Mouse (Mus musculus) T-cell, adult 2 months (primary cell): ENCODE results near the gene Polr2c.

Experiments
- DNase-seq: peaks from one replicate; pipeline ENCODE4 v3.0.0; 2022; ENCODE audit warnings: low spot score

The Polr2c gene

DNA sequence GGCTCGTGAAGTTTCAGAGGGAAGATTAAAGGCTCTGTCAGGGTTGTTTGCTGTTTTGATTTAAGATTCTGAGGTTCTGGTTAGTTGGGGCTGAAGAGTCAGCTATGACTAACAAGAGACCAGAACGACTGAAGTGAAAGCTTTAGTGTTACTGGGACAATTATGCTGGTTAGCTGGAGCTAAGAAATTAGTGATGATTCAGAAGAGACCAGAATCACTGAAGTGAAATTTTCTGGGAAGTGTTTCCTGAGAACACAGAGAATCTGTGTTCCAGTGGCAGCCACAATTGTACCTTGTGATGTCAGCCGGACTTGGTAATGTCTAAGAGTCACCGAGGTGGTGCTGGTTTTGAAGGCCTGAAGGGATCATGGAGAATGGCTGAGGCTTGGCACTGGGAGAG is 23.5 kb downstream of the Polr2c start:
- DNase-seq = no peak

DNA sequence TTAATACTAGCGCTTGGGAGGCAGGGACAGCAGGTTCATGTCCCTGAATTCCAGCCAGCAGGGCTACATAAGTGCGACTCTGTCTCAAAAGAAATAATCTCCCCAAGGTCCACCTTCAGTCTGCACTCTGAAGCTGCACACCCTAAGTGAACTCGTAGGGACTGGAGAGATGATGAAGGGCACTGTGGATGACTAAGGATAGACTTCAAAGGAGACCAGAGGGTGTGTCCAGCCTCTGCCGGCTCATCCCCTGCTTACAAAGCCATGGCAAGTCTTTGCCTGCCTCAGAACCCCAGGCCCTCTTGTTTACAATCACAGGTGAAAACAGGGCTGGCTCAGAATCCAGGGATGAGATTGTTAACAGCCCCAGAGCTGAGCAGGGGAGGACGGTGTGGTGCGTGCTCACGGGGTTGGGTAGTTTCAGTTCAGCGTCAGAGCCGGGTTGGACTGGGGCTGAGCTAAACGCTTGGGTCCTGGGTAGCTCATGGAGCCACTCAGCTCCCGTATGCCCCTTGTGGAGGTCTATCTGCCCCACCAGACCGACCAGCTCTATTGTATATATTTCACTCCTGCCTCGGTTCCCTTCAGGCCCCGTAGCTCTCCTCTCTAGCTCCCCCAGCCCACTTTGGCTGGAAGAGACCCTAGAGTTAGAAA is 31.3 kb downstream of the Polr2c start:
- DNase-seq = no peak

- no peak for DNase-seq
Measured at GRCm38 (mm10) chr8:94892917-94893316, 35.7 kb downstream of the Polr2c start.

- no peak for DNase-seq
Measured at GRCm38 (mm10) chr8:94899262-94899661, 42.0 kb downstream of the Polr2c start.

- DNase-seq = no peak
Measured at GRCm38 (mm10) chr8:94900617-94901016, 43.4 kb downstream of the Polr2c start.

DNA sequence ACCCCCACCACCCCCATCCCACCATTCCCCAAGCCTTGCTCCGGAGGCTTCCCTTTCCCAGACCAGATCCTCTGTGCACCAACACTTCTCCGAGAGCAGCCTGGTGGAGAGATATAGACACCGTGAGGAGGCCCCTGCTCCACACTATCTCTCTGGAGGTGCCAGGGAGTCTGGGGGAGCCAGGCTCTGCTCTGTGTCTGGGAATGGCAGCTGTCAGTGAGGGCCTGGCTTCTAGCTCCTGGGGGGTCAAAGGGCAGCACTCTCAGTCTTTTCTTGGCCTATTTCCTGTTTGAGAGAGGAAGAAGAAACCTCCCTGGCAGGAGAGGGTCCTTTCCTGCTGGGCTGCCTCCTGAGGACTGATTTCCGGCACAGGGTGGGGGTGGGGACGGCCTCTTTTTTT is 43.8 kb downstream of the Polr2c start:
- no peak for DNase-seq

DNA sequence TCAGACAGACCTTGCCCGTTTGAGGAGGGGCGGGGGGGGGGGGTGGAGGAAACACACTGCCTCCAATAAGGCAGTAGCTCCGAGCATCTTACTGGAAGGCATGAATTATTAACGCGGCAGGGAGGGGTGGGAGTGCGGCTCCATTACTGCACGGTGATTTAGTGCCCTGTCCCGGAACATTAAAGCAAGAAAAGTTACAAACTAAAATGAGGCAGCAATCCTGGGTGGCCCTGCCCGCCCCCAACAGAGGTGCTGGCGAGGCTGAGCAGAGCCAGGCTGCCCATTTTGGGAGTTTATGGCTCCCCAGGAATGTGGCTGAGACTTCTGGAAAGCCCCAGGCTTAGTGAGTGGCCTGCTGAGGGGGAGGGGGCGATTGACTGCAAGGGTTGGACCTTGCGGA is 46.5 kb downstream of the Polr2c start:
- no peak for DNase-seq

- no peak for DNase-seq
Measured at GRCm38 (mm10) chr8:94904450-94905175, 47.4 kb downstream of the Polr2c start.

DNA sequence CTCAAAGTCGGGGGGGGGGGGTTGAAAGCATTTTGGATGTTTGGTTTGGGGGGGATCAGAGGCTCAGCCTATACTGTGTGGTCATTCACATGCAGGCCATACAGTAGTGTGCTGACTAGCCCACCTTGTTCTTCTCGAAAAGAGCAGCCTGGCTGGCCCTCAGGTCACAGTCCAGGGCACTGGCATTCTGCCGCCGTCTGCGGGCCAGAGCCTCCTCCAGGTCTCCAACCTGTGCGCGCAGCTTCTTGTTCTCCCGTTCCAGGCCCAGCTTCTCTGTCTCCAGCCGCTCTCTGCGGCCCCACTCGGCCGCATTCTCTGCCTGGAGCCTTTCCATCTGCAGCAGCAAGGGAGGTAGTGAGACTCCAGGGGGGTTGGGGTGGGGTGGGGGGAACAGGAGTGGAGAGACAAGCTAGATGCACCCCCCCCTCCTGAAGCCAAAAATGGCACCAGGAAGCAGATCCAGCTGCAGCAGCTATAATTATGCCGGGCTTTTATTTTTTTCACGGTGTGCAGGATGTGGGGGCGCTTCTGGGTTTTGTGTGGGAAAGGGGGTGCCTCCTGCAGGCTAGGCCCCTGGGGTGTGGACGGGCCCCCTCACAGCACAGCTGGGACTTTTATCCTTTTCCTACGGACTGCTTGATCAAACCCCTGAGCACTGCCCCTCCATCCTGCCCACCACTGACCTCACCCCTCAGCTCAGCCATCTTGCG is 50.5 kb downstream of the Polr2c start:
- no peak for DNase-seq

GRCm38 (mm10) chr8:94908847-94909246 is 51.6 kb downstream of the Polr2c start:
- peak; percentile 63 for DNase-seq

- DNase-seq = peak; percentile 18
Measured at GRCm38 (mm10) chr8:94913061-94913660, 55.9 kb downstream of the Polr2c start.

- DNase-seq = no peak
Measured at GRCm38 (mm10) chr8:94914256-94914655, 57.0 kb downstream of the Polr2c start.

GRCm38 (mm10) chr8:94914701-94915101 is 57.5 kb downstream of the Polr2c start:
- no peak for DNase-seq

DNA sequence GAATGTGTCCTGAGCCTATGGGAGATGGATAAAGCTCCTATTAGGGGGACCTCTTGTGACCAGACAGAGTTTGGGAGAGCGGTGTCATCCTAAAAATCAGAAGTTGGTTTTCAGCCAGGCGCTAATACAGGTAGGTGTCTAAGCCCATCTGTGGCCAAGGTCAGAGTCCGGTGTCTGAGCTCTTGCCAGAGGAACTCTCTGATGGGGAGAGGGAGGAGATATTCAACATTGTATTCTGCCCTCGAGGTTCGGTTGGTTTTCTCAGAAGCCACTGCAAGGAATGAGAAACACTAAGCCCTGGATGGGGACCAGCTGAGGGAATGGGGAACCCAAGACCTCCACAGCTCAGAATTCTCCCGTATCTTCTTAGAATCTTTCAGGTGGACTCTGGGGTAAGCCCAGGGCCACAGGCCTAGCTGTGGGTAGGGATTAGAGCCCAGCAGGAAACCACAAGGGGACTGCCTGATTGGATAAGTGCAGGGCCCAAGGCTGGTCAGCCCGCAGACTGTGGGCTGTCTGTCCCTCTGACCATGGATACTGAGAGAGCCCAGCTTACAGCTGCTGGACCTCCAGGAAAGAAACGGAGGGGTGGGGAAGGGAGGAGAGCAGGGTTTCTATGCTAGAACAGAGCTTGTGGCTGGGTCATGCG is 59.2 kb downstream of the Polr2c start:
- DNase-seq = no peak

DNA sequence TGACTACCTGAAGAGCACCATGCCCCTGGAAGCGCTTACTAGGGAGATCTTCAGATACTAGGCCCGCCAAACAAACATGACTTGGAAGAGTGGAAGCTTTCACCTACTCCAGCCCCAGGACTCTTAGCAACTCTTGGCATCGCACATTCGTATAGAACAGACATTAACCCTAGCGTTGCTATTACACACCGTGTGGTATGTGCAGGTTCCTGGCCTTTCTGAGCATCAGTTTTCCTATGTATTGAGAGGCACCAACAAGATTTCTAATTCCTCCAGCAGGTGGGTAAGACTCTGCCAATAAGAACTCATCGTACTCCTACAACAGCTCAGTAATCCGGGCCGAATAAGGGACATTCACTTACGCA is 59.7 kb downstream of the Polr2c start:
- no peak for DNase-seq

DNA sequence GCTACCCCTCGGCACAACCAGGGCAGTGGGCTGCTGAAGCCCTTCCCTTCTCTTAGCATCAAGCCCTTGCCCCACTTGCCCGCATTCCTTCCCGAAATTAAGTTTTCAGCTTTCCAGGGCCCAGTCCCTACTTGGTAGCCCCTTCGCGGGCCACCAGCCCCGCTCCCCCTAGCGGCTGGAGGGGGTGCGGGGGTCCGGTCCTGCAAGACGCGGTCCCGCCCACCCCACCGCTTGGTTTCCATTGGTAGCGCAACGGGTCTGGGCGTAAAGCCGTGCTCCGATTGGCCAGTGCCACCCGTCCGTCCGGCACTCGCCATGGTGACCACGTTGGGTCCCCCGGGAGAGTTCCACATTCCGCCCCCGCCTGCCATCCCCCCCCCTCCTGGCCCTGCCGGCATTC is 60.1 kb downstream of the Polr2c start:
- peak; percentile 79 for DNase-seq

DNA sequence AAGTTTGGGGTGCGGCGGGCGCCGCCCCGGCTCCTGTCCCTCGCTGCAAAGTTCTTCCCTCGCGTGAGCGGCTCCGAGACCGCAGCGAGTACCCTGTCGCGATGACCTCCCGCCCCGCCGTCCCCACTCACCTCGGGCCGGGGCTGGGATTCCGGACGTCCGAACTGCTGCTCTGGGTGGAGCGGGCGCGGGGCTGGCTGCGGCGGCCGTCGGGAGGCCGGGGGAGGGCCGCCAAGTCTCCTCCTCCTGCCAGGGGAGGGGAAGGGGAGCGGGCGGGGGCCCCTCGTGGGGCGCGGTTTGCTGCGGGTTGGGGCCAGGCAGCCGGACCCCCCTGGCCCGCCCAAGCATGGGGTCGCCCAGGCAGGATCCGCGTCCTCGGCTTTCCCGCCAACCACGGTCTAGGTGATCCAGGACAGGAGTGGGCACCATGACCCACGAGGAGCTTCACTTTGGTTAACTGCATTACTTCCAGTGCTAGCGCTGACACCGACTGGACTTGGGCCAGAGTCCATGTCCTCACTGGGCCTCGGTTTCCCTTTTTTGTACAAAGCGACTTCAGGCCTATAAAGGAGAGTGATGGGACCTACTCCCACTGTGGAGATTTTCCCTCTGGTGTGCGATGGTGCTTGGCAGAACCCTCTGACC is 60.7 kb downstream of the Polr2c start, which contains the start of gene Ccdc102a:
Ccdc102a (minus strand) TSS at position 248 of the 645 bp plus-strand sequence.
- DNase-seq = no peak

- peak; percentile 68 for DNase-seq
Measured at GRCm38 (mm10) chr8:94919256-94919655, 62.0 kb downstream of the Polr2c start.

DNA sequence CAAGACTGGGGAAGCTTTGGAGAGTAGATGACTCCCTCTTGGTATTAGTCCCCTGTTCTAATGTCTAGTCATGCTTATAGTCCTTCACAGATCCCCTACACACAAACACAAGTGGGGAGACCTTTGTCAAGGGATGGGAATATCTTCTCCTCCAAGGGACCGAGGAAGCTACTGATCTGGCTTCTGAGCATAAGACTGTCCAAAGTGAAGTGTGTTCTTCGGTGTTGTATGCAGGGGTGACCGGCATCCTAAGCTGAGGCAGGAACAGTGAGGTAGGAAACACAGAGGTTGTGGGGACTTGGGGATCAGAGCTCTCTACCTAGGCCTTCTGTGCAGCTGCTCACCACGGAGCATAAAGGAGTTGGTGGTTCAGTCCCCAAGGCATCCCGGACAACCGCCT is 64.9 kb downstream of the Polr2c start:
- DNase-seq = no peak

GRCm38 (mm10) chr8:94922602-94923001 is 65.4 kb downstream of the Polr2c start:
- no peak for DNase-seq
